Mouse (Mus musculus) heart, embryonic 16.5 days (tissue): Measurements from ENCODE around the gene Gabpa. TPM values are rescaled to one million over a fixed set of nuclear protein-coding genes. Genes with fewer than 3 reads are reported as not detected.

Source experiments
- ATAC-seq: fragments of 200-750 bp; cut with Nextera tagmentation; replicated peaks from 2 replicates; pipeline ENCODE4 v1.8.0; 2017; ENCODE audit warnings: moderate number of reproducible peaks; ENCODE audit not compliant: insufficient read depth, low FRiP score; ENCODE audit errors: extremely low read depth
- H3K27ac ChIP-seq: fragments of 300-500 bp; sonication (generic); 2 replicates; pipeline ENCODE4 v1.5.1; 2014; ENCODE audit warnings: mild to moderate bottlenecking, low read length, control low read depth, moderate library complexity
- H3K27me3 ChIP-seq: fragments of 300-500 bp; sonication (generic); 2 replicates; pipeline ENCODE4 v1.6.1; 2014; ENCODE audit warnings: low read length, mixed read lengths; ENCODE audit not compliant: control insufficient read depth, insufficient read depth
- H3K36me3 ChIP-seq: fragments of 300-500 bp; sonication (generic); 2 replicates; pipeline ENCODE4 v1.6.1; 2014; ENCODE audit not compliant: control insufficient read depth, insufficient read depth
- H3K4me1 ChIP-seq: fragments of 300-500 bp; sonication (generic); 2 replicates; pipeline ENCODE4 v1.6.1; 2014; ENCODE audit warnings: low read length, mixed read lengths; ENCODE audit not compliant: control insufficient read depth, insufficient read depth
- H3K4me2 ChIP-seq: fragments of 300-500 bp; sonication (generic); 2 replicates; pipeline ENCODE4 v1.6.1; 2014; ENCODE audit warnings: low read depth, mild to moderate bottlenecking, control low read depth, low read length
- H3K4me3 ChIP-seq: fragments of 300-500 bp; sonication (generic); 2 replicates; pipeline ENCODE4 v1.5.1; 2014; ENCODE audit warnings: mild to moderate bottlenecking, control low read depth, low read length
- H3K9ac ChIP-seq: fragments of 300-500 bp; sonication (generic); 2 replicates; pipeline ENCODE4 v1.6.1; 2014; ENCODE audit warnings: low read length, control low read depth
- H3K9me3 ChIP-seq: fragments of 300-500 bp; sonication (generic); replicated peaks from 2 replicates; pipeline ENCODE4 v1.6.1; 2016; ENCODE audit warnings: low read length; ENCODE audit not compliant: control insufficient read depth
- WGBS: fragments of 180-500 bp; shearing (Covaris S2); extraction: QIAGEN DNeasy Blood & Tissue Kit; methylation state at CpG from one replicate; pipeline ENCODE4 v1.1.7; 2014; 5-methylcytosine and 5-hydroxymethylcytosine counted together
- polyA plus RNA-seq: library from polyadenylated mRNA; unstranded; fragments of >200 nt; fragmentation: Nextera tagmentation; extraction: Ambion mirVana; gene quantifications from 2 replicates; pipeline ENCODE4 v1.2.1, GENCODE M21; 2015

Gene Gabpa
- polyA plus RNA-seq, 1 experiment from 2014 or later, result 35.7 TPM

DNA sequence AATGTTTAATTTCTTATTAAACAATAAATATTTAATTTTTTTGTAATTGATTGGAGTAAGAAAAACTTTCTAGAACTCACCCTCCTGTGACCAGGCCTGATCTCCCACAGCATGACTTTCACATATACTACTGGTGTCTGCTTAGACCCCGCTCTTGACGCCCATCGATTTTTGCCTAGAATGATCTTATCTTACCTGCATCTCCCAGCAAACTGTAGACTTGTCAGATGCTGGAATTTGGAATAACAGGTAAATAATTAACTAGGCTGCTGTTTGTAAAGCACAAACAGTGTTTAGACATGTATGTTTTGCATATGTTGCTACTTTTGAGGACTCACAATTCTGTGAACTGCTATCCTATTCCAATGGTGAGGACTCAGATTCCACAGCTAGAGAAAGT is 28.6 kb upstream of the Gabpa start:
- ATAC-seq, result no peak
- 85% methylated on average over 3 of the region's 3 CpGs for WGBS

DNA sequence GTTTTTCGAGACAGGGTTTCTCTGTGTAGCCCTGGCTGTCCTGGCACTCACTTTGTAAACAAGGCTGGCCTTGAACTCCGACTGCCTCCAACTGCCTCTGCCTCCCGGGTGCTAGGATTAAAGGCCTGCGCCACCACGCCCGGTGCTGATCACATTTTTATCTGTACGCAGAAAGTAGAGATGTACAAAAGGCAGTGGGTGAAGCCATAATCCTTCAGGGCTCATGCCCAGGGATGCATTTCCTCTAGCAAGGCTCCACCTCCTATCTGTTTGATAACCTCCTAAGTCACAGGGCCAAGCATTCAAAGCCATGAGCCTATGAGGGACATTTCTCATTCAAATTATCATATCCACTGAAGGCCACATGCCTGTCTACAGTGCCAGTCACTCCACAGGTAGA is 26.9 kb upstream of the Gabpa start:
- ATAC-seq, result no peak
- H3K4me1 ChIP-seq, result no peaks in the 10 kb centered on the region
- H3K4me3 ChIP-seq, result no peak overlapping the region
- no peak overlapping the region for H3K9ac ChIP-seq
- H3K9me3 ChIP-seq, result no peaks in the 10 kb centered on the region
- no peaks in the 10 kb centered on the region for H3K36me3 ChIP-seq
- 86% methylated on average over 7 of the region's 7 CpGs for WGBS
- H3K27ac ChIP-seq, result no peak overlapping the region
- H3K27me3 ChIP-seq, result no peaks in the 10 kb centered on the region
- no peak overlapping the region for H3K4me2 ChIP-seq

More for the DNA sequence above, 28.6 kb upstream of the Gabpa start:
- H3K4me3 ChIP-seq, result no peak overlapping the region
- 0 out of 2 replicates have a peak, but pooled peaks cover 3% of the 10 kb centered on the region for H3K4me1 ChIP-seq
- no peak overlapping the region for H3K9ac ChIP-seq
- H3K36me3 ChIP-seq, result no peaks in the 10 kb centered on the region
- no peaks in the 10 kb centered on the region for H3K9me3 ChIP-seq
- H3K4me2 ChIP-seq, result no peak overlapping the region
- no peaks in the 10 kb centered on the region for H3K27me3 ChIP-seq
- no peak overlapping the region for H3K27ac ChIP-seq

DNA sequence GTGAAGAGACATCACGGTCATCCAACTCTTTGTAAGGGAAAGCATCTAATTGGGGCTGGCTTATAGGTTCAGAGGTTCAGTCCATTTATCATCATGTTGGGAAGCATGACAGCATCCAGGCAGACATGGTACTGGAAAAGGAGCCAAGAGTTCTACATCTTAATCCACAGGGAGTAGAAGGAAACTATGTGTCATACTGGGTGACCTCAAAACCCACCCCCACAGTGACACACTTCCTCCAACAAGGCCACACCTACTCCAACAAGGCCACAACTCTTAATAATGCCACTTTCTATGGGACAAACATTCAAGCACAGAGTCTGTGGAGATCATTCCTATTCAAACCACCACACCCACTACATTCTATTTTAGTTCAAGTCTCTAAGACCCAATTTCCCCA is 24.5 kb upstream of the Gabpa start:
- ATAC-seq, result no peak
- H3K27me3 ChIP-seq, result no peaks in the 10 kb centered on the region
- H3K9me3 ChIP-seq, result no peaks in the 10 kb centered on the region
- no peak overlapping the region for H3K27ac ChIP-seq
- no peaks in the 10 kb centered on the region for H3K4me1 ChIP-seq
- no peaks in the 10 kb centered on the region for H3K36me3 ChIP-seq
- no peak overlapping the region for H3K4me2 ChIP-seq
- WGBS, result 82% methylated on average over 1 of the region's 1 CpGs
- H3K9ac ChIP-seq, result no peak overlapping the region
- H3K4me3 ChIP-seq, result no peak overlapping the region

DNA sequence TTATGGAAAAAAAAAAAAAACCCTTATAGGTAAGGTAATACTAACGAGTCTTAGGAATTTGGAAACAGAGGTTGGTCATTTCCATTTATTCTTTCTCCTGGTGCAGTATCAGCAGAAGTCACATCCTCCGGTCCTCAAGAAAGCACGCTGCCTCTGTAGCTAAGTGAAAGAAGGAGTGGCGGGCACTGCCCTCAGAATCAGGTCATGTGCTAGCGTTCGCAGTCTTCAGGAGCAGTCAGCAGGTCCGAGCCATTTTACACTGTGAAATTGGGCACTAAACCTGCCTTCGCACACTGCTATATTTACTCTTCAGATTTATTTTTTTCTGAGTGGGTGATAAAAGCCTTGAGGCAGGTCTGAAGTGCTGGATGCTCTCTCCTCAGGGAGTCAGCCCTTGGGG is 20.9 kb upstream of the Gabpa start:
- Histone ChIP-seq H3K4me3 (no peak overlapping the region), H3K27ac (no peak overlapping the region), H3K36me3 (no peaks in the 10 kb centered on the region), H3K9ac (no peak overlapping the region), H3K27me3 (no peaks in the 10 kb centered on the region), H3K4me2 (no peak overlapping the region), H3K9me3 (no peaks in the 10 kb centered on the region), H3K4me1 (no peaks in the 10 kb centered on the region)
- WGBS, result 73% methylated on average over 8 of the region's 8 CpGs
- no peak for ATAC-seq

DNA sequence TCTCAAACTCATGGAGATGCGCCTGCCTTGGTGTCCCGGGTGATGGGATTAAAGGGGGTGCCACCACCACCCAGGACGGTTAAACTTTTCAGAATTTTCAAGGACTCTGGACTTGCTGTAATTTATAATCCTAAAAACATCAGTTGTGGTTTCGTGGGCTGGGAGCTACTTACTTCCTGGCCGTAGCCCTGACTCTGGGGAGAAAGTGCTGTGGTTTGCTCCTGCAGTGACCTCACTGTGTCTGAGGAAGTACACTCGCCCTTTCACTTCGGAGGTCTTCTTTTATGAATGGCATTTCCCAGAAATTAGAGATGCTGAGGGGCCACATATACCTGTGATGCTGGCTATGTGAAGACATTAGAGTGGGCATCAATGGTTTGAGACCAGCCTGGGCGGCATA is 20.2 kb upstream of the Gabpa start:
- H3K27ac ChIP-seq, result no peak overlapping the region
- no peaks in the 10 kb centered on the region for H3K27me3 ChIP-seq
- no peak overlapping the region for H3K4me2 ChIP-seq
- ATAC-seq, result no peak
- H3K9me3 ChIP-seq, result no peaks in the 10 kb centered on the region
- no peaks in the 10 kb centered on the region for H3K36me3 ChIP-seq
- no peak overlapping the region for H3K9ac ChIP-seq
- no peak overlapping the region for H3K4me3 ChIP-seq
- no peaks in the 10 kb centered on the region for H3K4me1 ChIP-seq
- WGBS, result 61% methylated on average over 8 of the region's 8 CpGs

DNA sequence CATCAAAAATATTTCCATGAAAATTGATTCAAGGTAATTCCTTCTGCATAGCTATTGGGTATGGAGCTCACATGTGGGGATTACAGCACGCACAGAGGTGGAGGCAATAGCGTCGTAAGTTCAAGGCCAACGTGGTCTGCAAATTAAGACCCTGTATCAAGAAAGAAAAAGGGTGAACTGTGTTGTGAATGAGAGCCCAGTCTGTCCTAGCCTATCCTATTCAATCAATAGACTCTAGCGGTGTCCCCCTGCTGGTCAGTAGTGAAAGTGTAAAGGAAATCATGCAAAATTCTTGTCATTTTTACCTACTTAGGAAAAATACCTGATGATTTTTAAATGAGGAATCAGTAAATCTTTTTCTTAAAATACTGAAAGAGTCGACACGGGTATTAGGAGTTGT is 17.3 kb upstream of the Gabpa start:
- Histone ChIP-seq H3K4me2 (no peak overlapping the region), H3K9ac (no peak overlapping the region), H3K4me1 (no peaks in the 10 kb centered on the region), H3K4me3 (no peak overlapping the region), H3K27ac (no peak overlapping the region), H3K27me3 (no peaks in the 10 kb centered on the region), H3K9me3 (no peaks in the 10 kb centered on the region), H3K36me3 (no peaks in the 10 kb centered on the region)
- no peak for ATAC-seq
- WGBS, result 36% methylated on average over 7 of the region's 7 CpGs

DNA sequence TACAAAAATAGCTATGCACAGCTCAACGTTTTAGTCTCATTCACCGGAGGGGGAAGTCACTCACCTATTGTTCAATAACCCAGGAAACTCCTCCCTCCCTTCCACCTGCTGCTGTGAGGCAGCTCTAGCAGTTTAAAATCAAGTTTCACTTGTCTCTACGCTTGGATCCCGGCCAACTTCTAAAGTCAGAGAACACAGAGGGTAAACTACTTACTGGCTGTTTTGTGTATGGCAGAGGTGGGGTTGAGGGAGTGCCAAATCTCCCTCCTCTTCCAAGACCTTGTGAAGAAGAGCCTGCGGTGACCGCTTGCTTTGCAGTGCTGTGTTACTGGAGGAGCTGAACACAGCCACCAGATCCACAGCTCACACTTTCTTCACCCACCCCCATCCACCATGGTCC is 9.7 kb upstream of the Gabpa start:
- peak overlapping the region; percentile 54 for H3K27ac ChIP-seq
- H3K4me3 ChIP-seq, result no peak overlapping the region
- H3K9me3 ChIP-seq, result no peaks in the 10 kb centered on the region
- no peak overlapping the region for H3K9ac ChIP-seq
- WGBS, result 53% methylated on average over 6 of the region's 6 CpGs
- no peak overlapping the region for H3K4me2 ChIP-seq
- no peaks in the 10 kb centered on the region for H3K27me3 ChIP-seq
- ATAC-seq, result peak; percentile 54; the same call in 1 of the 2 replicates
- H3K4me1 ChIP-seq, result peaks cover 7% of the 10 kb centered on the region
- peaks cover 50% of the 10 kb centered on the region for H3K36me3 ChIP-seq

DNA sequence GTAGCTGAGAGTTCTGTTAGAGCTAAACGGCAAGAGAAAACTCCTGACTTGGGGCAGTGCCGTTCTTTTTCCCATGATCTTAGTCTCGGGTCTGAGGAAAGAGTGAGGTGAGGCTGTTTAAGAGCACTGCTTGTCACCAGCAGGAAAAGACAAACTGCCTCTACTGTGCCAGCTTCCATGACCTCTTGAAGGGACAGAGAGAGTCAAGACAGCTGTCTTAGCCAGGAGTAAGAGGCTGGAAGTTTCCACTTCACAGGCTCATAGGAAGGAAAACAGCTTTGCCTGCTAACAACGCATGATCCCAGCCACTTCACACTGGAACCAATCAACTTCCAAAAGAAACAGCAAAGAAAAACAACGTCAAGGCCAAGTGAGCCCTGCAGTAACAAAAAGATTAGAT is 3.0 kb upstream of the Gabpa start:
- Histone ChIP-seq H3K36me3 (peaks cover 49% of the 10 kb centered on the region), H3K9me3 (no peaks in the 10 kb centered on the region), H3K9ac (no peak overlapping the region), H3K4me2 (no peak overlapping the region), H3K4me1 (peaks cover 27% of the 10 kb centered on the region), H3K27me3 (no peaks in the 10 kb centered on the region), H3K4me3 (no peak overlapping the region), H3K27ac (peak overlapping the region; percentile 20; the same call in 1 of the 2 replicates)
- no peak for ATAC-seq
- WGBS, result 77% methylated on average over 5 of the region's 5 CpGs

DNA sequence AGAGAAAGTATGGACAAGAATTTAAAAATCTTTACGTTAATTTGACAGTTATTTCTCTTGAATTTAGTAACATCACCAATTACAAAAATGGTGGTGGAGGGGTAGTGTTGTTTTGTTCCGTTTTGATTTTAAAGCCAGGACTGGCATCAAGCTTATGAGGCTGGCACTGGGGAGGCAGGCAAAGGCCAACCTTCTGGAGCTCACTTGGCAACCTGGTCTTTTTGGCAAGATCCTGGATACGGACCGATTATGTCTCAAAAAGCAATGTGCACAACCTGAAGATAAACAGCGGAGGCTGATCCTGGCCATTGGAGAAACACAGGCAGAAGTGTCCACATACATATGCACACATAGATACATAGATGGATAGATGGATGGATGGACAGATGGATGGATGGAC is 2.0 kb upstream of the Gabpa start:
- Histone ChIP-seq H3K4me2 (peak overlapping the region; percentile 89), H3K4me1 (peaks cover 34% of the 10 kb centered on the region), H3K27ac (no peak overlapping the region), H3K9ac (no peak overlapping the region), H3K9me3 (no peaks in the 10 kb centered on the region), H3K27me3 (no peaks in the 10 kb centered on the region), H3K36me3 (peaks cover 40% of the 10 kb centered on the region), H3K4me3 (0 out of 2 replicates have a peak overlapping the region, but pooled peaks have one; percentile 12)
- WGBS, result 87% methylated on average over 5 of the region's 5 CpGs
- no peak for ATAC-seq

DNA sequence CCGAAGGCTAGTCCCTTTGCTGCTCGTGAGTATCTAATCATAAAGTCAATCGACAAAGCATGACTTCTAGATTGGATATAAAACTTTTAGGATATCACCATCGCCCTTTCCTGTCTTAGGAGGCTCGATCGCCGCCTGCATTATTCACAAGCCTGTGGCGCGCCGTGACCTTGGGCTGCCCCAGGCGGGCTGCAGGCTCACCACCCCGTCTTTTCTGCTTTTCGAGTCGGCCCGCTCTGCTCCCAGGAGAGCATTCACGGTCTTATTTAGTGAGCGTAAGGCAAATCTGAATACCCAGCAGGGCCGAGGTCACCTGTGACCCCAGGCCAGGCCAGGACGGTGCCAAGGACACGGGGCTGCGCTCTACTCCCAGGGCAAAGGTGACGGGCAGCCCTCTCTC is 381 bp upstream of the Gabpa start:
- Histone ChIP-seq H3K4me3 (peak overlapping the region; percentile 99), H3K27ac (peak overlapping the region; percentile 100), H3K27me3 (no peaks in the 10 kb centered on the region), H3K9me3 (no peaks in the 10 kb centered on the region), H3K4me2 (peak overlapping the region; percentile 89), H3K4me1 (peaks cover 34% of the 10 kb centered on the region), H3K36me3 (peaks cover 31% of the 10 kb centered on the region), H3K9ac (peak overlapping the region; percentile 100)
- under 1% methylated on average over 22 of the region's 22 CpGs for WGBS
- ATAC-seq, result no peak
